Mouse (Mus musculus): ENCODE measurements around the gene Akap9. TPM values are rescaled to one million over a fixed set of nuclear protein-coding genes. Genes with fewer than 3 reads are reported as not detected.
"Not testable (repeated sequence)": the region's sequence is repeated elsewhere in the genome, so short reads cannot be mapped to it uniquely, and the experiment has no call there.

Gene Akap9
- polyA plus RNA-seq, 1 experiment from 2014 or later = 69.8 TPM

GRCm38 (mm10) chr5:3943169-3943568 is 15.3 kb downstream of the Akap9 start:
- not testable (repeated sequence) for H3K9me3 ChIP-seq (ENCODE audit: control insufficient read depth, low read length); H3K27ac ChIP-seq (ENCODE audit: low read depth, low read length); H3K4me1 ChIP-seq (replicated peaks; ENCODE audit: control insufficient read depth, insufficient read depth, low read length); H3K4me3 ChIP-seq (ENCODE audit: low read depth, low read length); ATAC-seq (replicated peaks; ENCODE audit: low FRiP score); DNase-seq (ENCODE audit: low spot score); H3K36me3 ChIP-seq (ENCODE audit: control insufficient read depth, insufficient read depth, low read length); H3K9ac ChIP-seq (ENCODE audit: low read depth, low read length); H3K27me3 ChIP-seq (replicated peaks; ENCODE audit: control insufficient read depth, insufficient read depth, low read length); H3K4me2 ChIP-seq
- WGBS = 83% methylated on average over 4 of the region's 4 CpGs

DNA sequence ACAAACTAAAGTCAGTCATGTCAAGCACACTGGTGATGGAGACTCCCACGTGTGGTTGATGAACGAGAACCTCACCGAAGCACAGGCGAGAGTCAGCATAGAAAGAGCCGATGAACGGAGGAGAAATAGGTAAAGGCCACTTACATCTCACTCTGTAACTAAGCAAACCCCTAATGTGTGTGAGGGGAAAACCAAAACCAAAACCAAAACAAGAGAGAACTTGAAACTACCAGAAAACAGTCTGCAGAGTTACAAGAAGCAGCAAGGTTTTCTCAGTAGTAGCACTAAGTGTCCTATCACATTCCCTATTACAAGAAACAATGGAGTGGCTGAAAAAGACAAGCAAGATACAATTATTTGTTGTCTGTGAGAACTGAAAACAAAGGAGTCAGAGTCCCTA is 24.6 kb downstream of the Akap9 start:
- Histone ChIP-seq H3K9me3 (ENCODE audit: control insufficient read depth, low read length) (no peaks in the 10 kb centered on the region), H3K36me3 (ENCODE audit: control insufficient read depth, insufficient read depth, low read length) (peaks cover 11% of the 10 kb centered on the region; the same call in 1 of the 2 replicates), H3K4me3 (ENCODE audit: low read depth, low read length) (no peak overlapping the region), H3K27me3 (replicated peaks; ENCODE audit: control insufficient read depth, insufficient read depth, low read length) (no peaks in the 10 kb centered on the region), H3K9ac (ENCODE audit: low read depth, low read length) (no peak overlapping the region), H3K4me2 (no peak overlapping the region), H3K27ac (ENCODE audit: low read depth, low read length) (no peak overlapping the region), H3K4me1 (replicated peaks; ENCODE audit: control insufficient read depth, insufficient read depth, low read length) (no peaks in the 10 kb centered on the region)
- DNase-seq (ENCODE audit: low spot score) (no peak), ATAC-seq (replicated peaks; ENCODE audit: low FRiP score) (no peak)
- WGBS = 95% methylated on average over 6 of the region's 6 CpGs

- ATAC-seq (replicated peaks; ENCODE audit: low FRiP score) (no peak), DNase-seq (ENCODE audit: low spot score) (no peak)
- 93% methylated on average over 1 of the region's 1 CpGs for WGBS
- H3K4me1 ChIP-seq (replicated peaks; ENCODE audit: control insufficient read depth, insufficient read depth, low read length) = no peaks in the 10 kb centered on the region
- no peaks in the 10 kb centered on the region for H3K9me3 ChIP-seq (ENCODE audit: control insufficient read depth, low read length)
- H3K36me3 ChIP-seq (ENCODE audit: control insufficient read depth, insufficient read depth, low read length) = peaks cover 9% of the 10 kb centered on the region; the same call in 1 of the 2 replicates
- H3K9ac ChIP-seq (ENCODE audit: low read depth, low read length) = no peak overlapping the region
- H3K4me3 ChIP-seq (ENCODE audit: low read depth, low read length) = no peak overlapping the region
- H3K27ac ChIP-seq (ENCODE audit: low read depth, low read length) = no peak overlapping the region
- no peak overlapping the region for H3K4me2 ChIP-seq
- no peaks in the 10 kb centered on the region for H3K27me3 ChIP-seq (replicated peaks; ENCODE audit: control insufficient read depth, insufficient read depth, low read length)
Measured at GRCm38 (mm10) chr5:3954541-3954940, 26.7 kb downstream of the Akap9 start.

DNA sequence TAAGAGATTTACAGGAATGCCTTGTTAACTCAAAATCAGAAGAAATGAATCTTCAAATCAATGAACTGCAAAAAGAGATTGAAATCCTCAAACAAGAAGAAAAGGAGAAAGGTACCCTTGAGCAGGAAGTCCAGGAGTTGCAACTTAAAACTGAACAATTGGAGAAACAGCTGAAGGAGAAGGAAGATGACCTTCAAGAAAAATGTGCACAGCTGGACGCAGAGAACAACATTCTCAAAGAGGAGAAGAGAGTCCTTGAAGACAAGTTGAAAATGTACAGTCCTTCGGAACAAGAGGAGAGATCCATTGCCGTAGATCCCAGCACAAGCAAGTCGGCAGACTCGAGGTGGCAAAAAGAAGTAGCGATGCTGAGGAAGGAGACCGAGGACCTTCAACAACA is 33.4 kb downstream of the Akap9 start:
- Histone ChIP-seq H3K9ac (ENCODE audit: low read depth, low read length) (no peak overlapping the region), H3K4me2 (no peak overlapping the region), H3K36me3 (ENCODE audit: control insufficient read depth, insufficient read depth, low read length) (peaks cover 4% of the 10 kb centered on the region), H3K4me1 (replicated peaks; ENCODE audit: control insufficient read depth, insufficient read depth, low read length) (no peaks in the 10 kb centered on the region), H3K27ac (ENCODE audit: low read depth, low read length) (no peak overlapping the region), H3K9me3 (ENCODE audit: control insufficient read depth, low read length) (no peaks in the 10 kb centered on the region), H3K27me3 (replicated peaks; ENCODE audit: control insufficient read depth, insufficient read depth, low read length) (no peaks in the 10 kb centered on the region), H3K4me3 (ENCODE audit: low read depth, low read length) (no peak overlapping the region)
- 87% methylated on average over 7 of the region's 7 CpGs for WGBS
- no peak for ATAC-seq (replicated peaks; ENCODE audit: low FRiP score)
- no peak for DNase-seq (ENCODE audit: low spot score)

DNA sequence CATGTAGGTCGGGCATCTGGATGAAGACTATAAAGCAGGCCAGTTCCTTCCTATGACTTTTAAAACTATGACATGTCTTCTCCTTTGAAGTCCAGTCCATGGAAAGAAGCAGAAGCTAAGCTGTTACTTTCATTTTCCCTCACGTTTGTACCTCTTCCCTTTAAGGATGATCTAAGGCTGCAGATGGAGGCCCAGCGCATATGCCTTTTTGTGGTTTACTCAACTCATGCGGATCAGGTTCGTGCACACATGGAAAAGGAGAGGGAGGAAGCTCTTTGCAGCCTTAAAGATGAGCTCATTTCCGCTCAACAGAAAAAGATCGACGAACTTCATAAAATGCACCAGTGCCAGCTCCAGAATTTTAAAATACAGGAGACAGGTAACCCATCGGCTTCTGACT is 40.6 kb downstream of the Akap9 start:
- H3K27me3 ChIP-seq (replicated peaks; ENCODE audit: control insufficient read depth, insufficient read depth, low read length) = no peaks in the 10 kb centered on the region
- no peak overlapping the region for H3K4me2 ChIP-seq
- H3K9ac ChIP-seq (ENCODE audit: low read depth, low read length) = no peak overlapping the region
- H3K27ac ChIP-seq (ENCODE audit: low read depth, low read length) = no peak overlapping the region
- H3K36me3 ChIP-seq (ENCODE audit: control insufficient read depth, insufficient read depth, low read length) = peaks cover 7% of the 10 kb centered on the region
- DNase-seq (ENCODE audit: low spot score) (no peak), ATAC-seq (replicated peaks; ENCODE audit: low FRiP score) (no peak)
- 85% methylated on average over 9 of the region's 9 CpGs for WGBS
- no peak overlapping the region for H3K4me3 ChIP-seq (ENCODE audit: low read depth, low read length)
- no peaks in the 10 kb centered on the region for H3K4me1 ChIP-seq (replicated peaks; ENCODE audit: control insufficient read depth, insufficient read depth, low read length)
- no peaks in the 10 kb centered on the region for H3K9me3 ChIP-seq (ENCODE audit: control insufficient read depth, low read length)

- Histone ChIP-seq H3K9me3 (ENCODE audit: control insufficient read depth, low read length) (no peaks in the 10 kb centered on the region), H3K4me2 (no peak overlapping the region), H3K36me3 (ENCODE audit: control insufficient read depth, insufficient read depth, low read length) (peaks cover 9% of the 10 kb centered on the region), H3K27me3 (replicated peaks; ENCODE audit: control insufficient read depth, insufficient read depth, low read length) (no peaks in the 10 kb centered on the region), H3K4me3 (ENCODE audit: low read depth, low read length) (no peak overlapping the region), H3K9ac (ENCODE audit: low read depth, low read length) (no peak overlapping the region), H3K4me1 (replicated peaks; ENCODE audit: control insufficient read depth, insufficient read depth, low read length) (no peaks in the 10 kb centered on the region), H3K27ac (ENCODE audit: low read depth, low read length) (no peak overlapping the region)
- 92% methylated on average over 6 of the region's 6 CpGs for WGBS
- ATAC-seq (replicated peaks; ENCODE audit: low FRiP score) (no peak), DNase-seq (ENCODE audit: low spot score) (no peak)
Measured at GRCm38 (mm10) chr5:3969114-3969513, 41.3 kb downstream of the Akap9 start.

DNA sequence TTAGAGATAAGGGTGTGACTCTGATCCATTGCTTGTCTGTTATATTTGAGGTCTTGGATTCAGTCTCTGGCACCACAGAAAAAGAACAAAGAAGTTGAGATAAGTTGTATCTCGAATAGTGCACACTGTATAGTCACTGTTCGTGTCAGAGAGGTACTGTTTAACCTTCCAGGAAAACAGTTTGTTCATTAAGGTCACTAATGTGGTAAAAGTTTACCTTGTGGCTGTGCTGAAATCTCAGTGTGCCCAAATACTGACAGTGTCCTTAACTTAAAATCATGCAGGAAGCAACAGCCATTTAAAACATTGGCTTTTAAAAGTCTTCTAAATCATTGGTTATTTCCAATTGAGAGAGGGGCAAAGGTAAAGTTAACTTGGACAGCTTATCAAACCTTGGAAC is 43.1 kb downstream of the Akap9 start:
- no peaks in the 10 kb centered on the region for H3K9me3 ChIP-seq (ENCODE audit: control insufficient read depth, low read length)
- no peak for DNase-seq (ENCODE audit: low spot score)
- no peak overlapping the region for H3K27ac ChIP-seq (ENCODE audit: low read depth, low read length)
- H3K4me3 ChIP-seq (ENCODE audit: low read depth, low read length) = no peak overlapping the region
- ATAC-seq (replicated peaks; ENCODE audit: low FRiP score) = no peak
- no peaks in the 10 kb centered on the region for H3K27me3 ChIP-seq (replicated peaks; ENCODE audit: control insufficient read depth, insufficient read depth, low read length)
- 65% methylated on average over 2 of the region's 2 CpGs for WGBS
- no peak overlapping the region for H3K9ac ChIP-seq (ENCODE audit: low read depth, low read length)
- peaks cover 11% of the 10 kb centered on the region; the same call in 1 of the 2 replicates for H3K36me3 ChIP-seq (ENCODE audit: control insufficient read depth, insufficient read depth, low read length)
- no peak overlapping the region for H3K4me2 ChIP-seq
- H3K4me1 ChIP-seq (replicated peaks; ENCODE audit: control insufficient read depth, insufficient read depth, low read length) = no peaks in the 10 kb centered on the region

DNA sequence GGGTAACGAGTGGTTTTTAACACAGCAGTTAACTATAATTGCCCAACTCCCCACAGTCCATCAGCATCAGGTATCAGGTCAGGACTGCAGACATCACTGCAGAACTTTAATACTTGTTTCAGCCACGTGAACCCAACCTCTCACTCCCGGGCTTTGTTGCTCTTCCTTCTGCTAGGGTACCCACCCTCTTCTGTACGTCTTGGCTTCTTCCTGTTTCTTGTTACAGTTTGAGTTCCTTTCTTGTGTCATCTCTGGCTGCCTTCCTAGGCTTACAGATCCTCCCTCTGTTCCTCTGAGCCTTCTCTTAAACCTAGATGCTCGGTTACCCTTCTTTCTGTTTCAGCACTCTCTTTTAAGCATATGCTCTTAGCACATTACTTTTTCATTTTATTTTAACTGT is 45.9 kb downstream of the Akap9 start:
- Histone ChIP-seq H3K36me3 (ENCODE audit: control insufficient read depth, insufficient read depth, low read length) (peaks cover 9% of the 10 kb centered on the region; the same call in 1 of the 2 replicates), H3K4me2 (no peak overlapping the region), H3K27ac (ENCODE audit: low read depth, low read length) (no peak overlapping the region), H3K4me3 (ENCODE audit: low read depth, low read length) (no peak overlapping the region), H3K9ac (ENCODE audit: low read depth, low read length) (no peak overlapping the region), H3K9me3 (ENCODE audit: control insufficient read depth, low read length) (no peaks in the 10 kb centered on the region), H3K4me1 (replicated peaks; ENCODE audit: control insufficient read depth, insufficient read depth, low read length) (no peaks in the 10 kb centered on the region), H3K27me3 (replicated peaks; ENCODE audit: control insufficient read depth, insufficient read depth, low read length) (no peaks in the 10 kb centered on the region)
- DNase-seq (ENCODE audit: low spot score) = no peak
- 83% methylated on average over 5 of the region's 5 CpGs for WGBS
- no peak for ATAC-seq (replicated peaks; ENCODE audit: low FRiP score)

- no peaks in the 10 kb centered on the region for H3K27me3 ChIP-seq (replicated peaks; ENCODE audit: control insufficient read depth, insufficient read depth, low read length)
- DNase-seq (ENCODE audit: low spot score) = no peak
- no peak overlapping the region for H3K9ac ChIP-seq (ENCODE audit: low read depth, low read length)
- WGBS = 89% methylated on average over 6 of the region's 6 CpGs
- H3K4me2 ChIP-seq = no peak overlapping the region
- no peak for ATAC-seq (replicated peaks; ENCODE audit: low FRiP score)
- H3K36me3 ChIP-seq (ENCODE audit: control insufficient read depth, insufficient read depth, low read length) = peaks cover 5% of the 10 kb centered on the region; the same call in 1 of the 2 replicates
- H3K4me1 ChIP-seq (replicated peaks; ENCODE audit: control insufficient read depth, insufficient read depth, low read length) = no peaks in the 10 kb centered on the region
- H3K9me3 ChIP-seq (ENCODE audit: control insufficient read depth, low read length) = no peaks in the 10 kb centered on the region
- H3K27ac ChIP-seq (ENCODE audit: low read depth, low read length) = no peak overlapping the region
- no peak overlapping the region for H3K4me3 ChIP-seq (ENCODE audit: low read depth, low read length)
Measured at GRCm38 (mm10) chr5:3974896-3975295, 47.0 kb downstream of the Akap9 start.

All from liver, embryonic 11.5 days (tissue).